Mouse (Mus musculus) c-Kit-positive CD71-positive TER-119-negative erythroid progenitor cells, embryonic 14.5 days (primary cell): ENCODE data around the gene Atp7a.
"Not testable (repeated sequence)": the region's sequence is repeated elsewhere in the genome, so short reads cannot be mapped to it uniquely, and the experiment has no call there.

Source experiments
- DNase-seq: peaks from one replicate; pipeline ENCODE4 v3.0.0-alpha.2; 2013; ENCODE audit warnings: low read depth

Atp7a gene

DNA sequence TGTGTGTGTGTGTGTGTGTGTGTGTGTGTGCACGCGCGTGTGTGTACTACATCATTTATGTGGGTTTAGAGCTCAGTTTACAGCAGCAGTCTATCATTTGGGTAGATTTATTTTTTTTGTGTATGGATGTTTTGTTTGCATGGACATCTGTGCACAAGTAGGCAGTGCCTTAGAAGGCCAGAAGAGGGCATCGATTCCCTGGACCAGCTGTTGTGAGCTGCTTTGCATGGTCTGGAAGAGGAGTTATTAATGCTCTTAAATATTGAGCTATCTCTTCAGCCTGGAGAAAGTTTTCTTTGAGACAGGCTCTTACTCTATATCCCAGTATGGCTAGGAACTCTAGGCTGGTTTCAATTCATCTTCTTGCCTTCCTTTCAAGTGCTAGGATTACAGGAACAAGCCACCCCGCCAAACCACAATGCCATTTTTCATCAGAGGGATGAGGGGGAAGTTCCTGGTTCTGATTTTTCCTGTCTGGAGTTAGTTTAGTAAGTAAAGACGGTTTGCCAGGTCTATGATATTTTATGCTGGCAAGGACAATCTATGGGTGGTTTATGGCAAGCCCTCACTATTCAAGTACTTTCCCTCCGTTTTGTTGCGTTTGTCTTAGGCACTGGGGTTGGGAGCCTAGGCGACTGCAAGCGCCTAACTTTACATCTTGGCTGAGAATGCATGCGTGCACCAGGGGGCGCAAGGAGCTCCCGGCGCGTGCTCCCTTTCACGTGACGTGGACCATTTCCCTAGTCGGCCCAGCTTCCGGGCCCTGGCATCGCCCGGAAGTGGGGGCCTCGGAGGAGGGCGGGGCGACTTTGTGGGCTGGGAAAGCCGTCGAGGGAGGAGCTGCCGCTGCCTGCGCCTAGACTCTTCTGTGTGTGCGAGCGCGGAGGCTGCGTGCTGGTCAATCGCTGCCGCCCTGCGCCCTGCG, at the start of gene Atp7a:
Gene Atp7a, plus strand, starts transcription at position 859 of the 925 bp plus-strand sequence.
- DNase-seq, result peak; percentile 84

DNA sequence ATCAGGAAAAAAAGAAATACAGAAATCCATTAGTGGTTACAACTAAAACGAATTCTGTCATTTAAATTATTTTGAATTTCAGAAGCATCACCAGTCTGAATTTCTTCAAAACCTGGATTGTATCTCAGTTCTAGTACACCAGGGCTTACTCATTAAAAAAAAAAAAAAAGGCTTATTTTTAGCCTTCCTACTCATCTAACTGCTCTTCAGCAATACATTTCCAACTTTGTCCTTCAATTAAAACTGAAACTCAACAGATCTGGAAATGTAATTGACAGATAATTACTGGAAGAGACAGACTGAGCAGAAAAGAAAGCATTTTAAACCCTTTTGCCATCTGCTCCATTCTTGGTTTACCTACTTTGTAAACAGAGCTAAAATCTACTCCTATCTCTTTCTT, 25.5 kb upstream of the Atp7a start:
- DNase-seq, result no peak

DNA sequence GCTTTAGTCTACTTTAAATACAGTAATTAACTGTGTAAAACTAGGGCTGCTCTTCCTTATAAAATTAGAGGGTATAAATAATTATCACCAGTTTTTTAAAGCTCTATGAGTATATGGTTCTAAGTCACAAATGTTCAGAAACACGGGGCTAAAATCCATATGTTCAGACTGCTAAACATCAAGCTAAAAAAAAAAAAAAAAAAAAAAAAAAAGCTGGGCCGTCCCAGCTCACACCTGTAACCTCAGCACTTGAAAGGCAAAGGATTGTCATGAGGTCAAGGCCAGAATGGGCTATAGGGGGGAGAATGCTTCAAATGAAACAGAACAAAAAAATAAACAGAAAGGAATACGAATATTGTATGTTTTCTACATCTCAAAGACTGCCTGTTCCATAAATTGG, 16.3 kb upstream of the Atp7a start:
- DNase-seq, result no peak

DNA sequence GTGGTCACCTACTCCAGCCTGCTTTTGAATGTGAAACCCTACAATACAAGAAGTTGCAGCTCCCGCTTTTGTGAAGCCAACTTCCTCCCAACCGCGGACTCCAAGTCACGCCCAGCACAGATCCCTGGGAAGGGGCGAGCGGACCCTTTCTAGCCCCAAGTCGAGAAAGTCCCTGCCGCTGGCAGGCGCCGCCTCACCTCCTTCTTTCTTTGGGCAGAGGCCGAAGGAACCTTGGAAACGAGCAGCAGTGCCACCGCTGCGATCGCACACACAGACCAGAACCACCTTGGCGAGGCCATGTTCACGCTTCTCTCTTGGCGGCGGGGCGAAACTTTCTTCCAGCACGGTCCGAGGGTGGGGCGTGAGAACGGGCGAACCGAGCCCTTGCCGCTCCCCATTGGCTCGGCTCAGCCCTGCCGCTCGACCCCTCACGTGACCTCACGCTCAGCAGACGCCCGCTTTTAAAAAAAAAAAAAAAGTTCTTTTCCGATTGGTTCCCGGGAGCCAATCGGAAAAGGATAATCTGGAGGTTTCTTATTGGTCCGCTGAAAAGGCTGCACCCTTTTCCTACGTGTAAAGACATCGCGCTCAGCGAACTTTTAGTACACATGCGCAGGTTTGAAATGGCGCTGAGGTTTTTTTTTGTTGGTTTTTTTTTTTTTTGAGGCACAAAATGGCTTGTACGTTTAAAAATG, 15.5 kb upstream of the Atp7a start, which contains the start of gene Magt1:
Gene Magt1, minus strand, starts transcription at position 442 of the 695 bp plus-strand sequence.
- peak; percentile 74 for DNase-seq

DNA sequence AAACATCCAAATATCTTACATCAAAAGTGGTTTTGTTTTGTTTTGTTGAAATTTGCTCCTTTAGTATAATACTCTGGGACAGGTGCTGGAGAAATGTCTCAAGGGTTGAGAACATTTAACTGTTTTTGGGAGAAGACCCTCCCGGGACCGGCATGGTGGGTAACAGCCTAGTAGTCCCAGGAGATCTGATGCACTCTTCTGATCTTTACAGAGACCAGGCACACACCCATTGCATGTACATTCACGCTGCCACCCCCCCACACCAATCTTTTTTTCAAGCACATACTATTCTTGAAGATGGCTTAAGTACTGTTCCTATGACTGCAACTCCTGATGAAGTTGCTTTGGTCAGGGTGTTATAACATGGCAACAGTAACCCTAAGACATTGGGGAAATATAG, 14.5 kb upstream of the Atp7a start:
- no peak for DNase-seq

DNA sequence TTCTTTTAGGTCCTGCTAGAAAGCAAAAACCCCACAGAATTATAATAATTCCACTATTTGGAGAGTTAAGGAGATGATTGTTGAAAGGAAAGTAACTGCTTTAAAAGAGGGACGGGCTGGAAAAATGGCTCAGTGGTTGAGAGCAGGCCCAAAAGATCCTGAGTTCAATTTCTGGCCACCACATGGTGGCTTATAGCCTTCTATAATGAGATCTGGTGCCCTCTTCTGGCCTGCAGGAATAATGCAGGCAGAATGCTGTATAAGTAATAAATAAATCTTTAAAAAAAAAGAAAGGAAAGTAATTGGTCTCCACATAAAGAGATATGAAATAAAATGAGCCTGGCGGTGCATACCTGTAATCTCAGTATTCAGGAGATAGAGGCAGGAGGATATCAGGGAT, 13.9 kb upstream of the Atp7a start:
- DNase-seq, result no peak

DNA sequence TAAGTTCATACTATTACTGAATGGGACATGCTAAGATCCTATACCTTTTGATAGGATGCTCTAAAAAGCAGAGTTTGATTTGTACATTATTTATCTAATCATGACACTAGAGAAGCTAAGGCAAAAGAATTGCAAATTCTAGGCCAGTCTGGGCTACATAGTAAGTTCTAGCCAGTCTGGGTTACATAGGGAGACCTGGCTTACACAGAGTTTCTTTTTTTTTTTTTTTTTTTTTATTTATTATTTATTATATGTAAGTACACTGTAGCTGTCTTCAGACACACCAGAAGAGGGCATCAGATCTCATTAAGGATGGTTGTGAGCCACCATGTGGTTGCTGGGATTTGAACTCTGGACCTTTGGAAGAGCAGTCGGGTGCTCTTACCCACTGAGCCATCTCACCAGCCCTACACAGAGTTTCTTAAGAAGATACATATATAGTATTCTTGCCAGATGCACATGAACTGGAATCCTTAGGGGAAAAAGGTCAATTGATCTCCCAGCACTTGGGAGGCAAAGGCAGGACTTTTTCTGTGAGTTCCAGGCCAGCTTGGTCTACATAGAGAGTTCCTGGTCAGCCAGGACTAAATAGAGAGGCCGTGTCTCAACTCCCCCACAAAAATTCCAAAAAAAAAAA, 12.2 kb upstream of the Atp7a start:
- not testable (repeated sequence) for DNase-seq

DNA sequence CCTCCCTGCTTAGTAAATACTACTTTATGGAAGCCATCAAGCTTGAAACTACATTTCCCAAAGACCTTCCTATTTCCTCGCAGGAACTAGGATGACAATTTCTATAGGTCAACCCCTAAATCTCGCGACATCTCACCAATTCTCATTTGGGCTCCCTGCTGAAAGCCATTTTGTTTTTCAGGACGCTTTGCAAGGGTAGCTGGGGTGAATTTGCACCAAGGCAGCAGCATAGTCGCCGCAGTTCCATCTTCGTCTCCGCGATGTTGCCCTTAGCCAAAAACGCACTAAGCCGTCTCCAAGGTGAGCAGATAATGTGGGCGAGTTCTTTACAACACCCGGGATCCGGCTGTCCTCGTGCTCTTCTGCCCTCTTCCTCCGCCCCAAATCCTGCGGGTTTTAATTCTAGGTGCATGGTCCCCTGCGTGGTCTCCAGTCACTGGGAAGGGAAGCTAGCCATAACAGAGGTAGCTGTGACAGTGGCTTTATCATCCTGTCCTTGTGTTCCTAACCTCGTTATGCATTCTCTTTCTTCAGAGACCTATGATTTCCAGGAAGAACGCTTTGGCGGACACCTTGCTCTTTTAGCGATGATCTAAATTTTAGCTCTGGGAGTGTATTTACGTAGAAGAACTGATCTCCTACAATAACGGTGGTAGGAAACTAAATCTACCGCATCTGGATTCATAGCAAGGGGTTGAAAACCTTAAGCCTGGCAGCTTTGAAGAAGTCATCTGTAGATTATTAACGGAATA, 11.3 kb upstream of the Atp7a start, which contains the start of gene Cox7b:
Gene Cox7b, plus strand, starts transcription at position 130 of the 752 bp plus-strand sequence.
- peak; percentile 86 for DNase-seq

DNA sequence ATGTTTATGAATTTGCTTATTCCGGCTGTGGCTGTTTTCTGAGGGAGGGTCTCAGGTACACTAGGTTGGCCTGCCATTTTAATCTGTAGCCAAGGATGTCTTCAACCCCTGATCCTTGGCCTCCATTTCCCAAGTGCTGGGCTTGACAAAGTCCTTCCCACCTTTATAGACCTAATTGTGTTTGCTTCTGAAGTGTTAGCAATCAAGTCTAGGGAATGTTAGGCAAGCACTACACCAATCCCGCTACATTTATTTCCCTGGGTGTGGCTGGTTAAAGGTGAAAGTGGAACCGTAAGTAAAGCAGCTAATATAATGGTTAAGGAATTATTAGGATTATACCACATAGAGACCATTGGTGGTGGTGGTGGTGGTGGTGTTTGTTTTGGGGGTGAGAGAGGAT, 10.0 kb upstream of the Atp7a start:
- no peak for DNase-seq

DNA sequence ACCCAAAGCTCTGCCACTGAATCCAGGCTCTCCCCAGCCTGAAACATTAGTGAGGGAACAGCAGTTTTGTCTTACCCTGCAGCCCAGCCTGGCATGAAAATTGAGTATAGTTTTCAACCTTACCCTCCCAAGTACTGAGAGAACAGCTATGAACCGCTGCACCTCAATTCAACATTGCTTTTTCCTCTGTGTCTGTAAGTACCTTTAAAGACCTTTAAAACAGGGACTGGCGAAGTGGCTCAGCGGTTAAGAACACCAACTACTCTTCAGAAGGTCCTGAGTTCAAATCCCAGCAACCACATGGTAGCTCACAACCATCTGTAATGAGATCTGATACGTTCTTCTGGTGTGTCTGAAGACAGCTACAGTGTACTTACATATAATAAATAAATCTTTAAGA, 9.6 kb upstream of the Atp7a start:
- no peak for DNase-seq

DNA sequence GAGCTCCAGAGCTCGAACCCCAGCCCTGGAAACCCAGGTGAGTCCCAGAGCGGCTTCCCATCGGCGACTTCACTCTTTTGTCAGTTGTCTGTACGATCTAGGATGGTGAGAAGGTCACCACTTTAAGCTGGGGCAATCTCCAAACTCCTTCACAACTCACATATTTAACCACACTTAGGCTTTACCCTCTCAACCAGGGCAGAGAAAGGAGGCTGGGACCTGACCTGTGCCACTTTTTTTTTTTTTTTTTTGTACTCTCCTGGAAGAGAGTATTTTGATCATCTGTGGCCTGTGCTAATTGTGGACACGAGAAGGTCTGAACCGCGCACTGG, 233 bp downstream of the Atp7a start:
- DNase-seq, result no peak

DNA sequence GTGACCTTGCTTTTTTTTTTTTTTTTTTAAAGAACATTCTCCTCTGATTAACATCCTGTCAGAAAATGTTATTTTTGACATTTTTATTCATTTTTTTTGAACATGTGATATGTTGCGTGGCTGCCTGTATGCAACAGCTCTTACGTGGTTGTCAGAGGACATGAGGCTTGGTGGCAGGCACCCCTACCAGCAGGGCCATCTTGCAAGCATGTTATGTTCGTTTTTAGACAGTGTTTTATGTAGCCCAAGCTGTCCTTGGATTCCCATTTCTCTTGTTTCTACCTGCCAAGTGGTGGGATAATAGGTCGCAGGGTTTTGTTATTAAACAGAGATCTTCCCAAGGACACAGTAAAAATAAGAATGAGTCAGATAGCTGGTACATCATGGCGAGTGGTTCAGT, 3.1 kb downstream of the Atp7a start:
- no peak for DNase-seq

DNA sequence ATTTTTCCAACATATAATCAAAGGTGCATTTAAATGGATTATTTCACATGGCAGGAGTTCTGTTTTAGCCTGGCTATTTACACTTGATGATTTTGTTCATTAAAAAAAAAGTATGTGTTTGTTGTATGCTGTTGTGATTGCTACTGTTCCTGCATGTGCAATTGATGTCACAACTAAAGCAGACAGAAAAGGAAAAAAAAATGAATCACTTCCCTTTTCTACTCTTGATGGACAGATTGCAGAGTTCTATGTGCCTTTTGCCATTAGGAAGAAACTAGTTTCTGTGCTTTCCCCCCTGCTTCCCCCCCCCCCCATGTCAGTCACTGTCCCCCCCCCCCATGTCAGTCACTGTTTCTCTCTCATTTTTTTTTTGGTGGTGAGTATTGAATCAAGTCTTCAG, 4.0 kb downstream of the Atp7a start:
- DNase-seq, result no peak

DNA sequence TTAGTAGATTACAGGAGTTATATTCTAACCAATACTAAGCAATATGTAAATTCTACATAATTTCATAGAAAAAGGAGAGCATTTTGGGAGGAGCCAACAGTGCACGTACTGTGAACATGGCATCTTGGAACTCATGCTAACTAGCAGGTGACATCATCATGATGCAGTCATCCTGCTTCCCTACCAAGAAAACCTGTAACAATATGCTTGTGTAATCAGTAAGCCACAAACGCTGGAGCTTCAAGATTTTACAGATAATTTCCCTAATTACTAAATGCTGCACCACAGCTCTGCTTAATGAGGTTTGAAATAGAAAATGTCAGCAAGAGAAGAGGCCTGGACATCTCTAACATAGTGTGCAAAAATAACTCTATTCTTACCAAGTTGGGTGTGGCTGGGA, 8.7 kb downstream of the Atp7a start:
- DNase-seq, result no peak

DNA sequence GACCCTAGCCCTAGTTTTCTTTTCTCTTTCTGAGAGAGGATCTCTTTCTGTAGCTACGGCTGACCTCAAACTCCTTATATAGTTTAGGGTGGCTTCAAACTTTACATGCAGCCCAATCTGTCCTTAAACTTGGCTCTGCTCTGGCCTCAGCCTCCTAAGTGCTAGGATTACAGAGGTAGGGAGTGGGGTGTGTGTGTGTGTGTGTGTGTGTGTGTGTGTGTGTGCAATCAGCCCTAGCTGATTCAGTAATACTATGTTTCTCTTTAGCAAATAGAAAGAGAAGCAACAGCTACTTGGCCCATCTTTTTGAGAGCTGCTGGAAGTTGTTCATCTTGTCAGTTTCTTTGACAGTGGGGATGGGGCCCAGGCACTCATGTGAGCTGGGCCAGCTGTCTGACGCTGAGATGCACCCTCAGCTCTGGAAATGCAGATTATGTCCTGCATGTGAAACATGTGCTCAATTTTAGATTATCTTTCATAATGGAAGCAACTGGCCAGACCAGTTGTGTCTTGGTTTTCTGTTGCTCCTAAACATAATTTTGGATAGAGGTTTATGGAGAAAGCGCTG, 10.2 kb downstream of the Atp7a start:
- DNase-seq, result no peak

DNA sequence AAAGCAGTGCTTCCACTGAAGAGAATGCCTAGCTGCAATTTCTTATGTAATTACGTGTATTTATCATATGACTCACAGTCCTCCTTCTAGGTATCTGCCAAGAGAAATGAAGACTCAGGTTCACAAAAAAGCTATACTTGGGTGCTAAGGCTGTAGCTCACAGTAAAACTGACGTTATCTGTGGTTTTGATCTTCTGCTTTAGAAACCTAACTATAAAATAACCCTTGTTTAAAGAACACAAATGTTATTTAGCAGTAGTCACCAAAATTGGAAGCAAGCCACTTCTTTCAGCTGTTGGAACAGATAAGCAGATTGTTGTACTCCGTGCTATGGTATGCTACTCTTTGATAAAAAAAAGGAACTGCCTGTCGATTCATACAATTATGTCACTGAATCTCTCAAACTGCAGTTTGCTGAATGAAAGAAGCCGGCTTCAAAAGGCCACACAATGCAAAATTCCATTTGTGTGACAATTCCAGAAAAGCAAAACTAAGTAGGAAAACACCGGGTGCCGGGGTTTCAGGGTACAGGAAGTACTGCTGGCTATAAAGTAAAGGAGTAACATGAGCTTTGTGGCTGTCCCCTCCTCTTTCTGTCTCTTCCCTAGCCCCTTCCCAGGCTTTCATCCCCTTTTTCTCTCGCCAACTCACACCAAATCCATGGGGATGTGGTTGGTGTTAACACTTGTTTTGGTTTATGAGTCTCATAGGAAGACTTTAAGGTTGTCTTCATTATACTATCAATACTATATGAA, 17.0 kb downstream of the Atp7a start:
- DNase-seq, result peak; percentile 72

DNA sequence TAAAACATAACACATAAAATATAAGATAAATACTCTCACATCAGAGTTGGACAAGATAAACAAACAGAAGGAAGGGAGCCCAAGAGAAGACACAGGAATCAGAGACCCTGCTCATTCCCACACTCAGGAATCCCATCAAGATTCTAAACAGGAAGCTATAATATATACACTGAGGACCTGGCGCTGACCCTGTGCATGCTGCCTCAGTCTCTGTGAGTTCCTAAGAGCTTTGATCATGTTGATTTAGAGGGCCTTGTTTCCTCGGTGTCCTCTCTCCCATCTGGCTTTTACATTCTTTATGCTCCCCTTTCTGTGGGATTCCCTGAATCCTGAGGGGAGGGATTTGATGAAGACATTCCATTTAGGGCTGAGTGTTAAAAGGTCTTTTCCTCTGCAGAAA, 18.4 kb downstream of the Atp7a start:
- no peak for DNase-seq

DNA sequence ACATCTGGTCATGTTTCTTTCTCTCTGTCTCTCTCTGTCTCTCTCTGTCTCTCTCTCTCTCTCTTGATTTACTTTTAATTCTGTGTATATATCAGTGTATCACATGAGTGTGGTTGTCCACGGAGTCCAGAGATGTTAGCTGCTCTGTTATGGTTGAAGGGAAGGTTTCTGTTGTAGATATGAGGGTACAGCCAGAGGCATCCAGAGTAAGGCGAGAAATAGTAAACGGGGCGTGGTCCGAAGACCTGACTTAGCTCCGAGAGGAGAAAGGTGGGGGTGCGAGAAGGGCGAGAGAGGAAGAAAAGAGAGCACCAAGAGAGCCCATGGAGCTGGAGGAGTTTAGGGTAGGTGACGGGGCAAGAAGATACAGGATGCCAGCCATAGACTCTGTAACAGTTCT, 18.9 kb downstream of the Atp7a start:
- peak; percentile 15 for DNase-seq

DNA sequence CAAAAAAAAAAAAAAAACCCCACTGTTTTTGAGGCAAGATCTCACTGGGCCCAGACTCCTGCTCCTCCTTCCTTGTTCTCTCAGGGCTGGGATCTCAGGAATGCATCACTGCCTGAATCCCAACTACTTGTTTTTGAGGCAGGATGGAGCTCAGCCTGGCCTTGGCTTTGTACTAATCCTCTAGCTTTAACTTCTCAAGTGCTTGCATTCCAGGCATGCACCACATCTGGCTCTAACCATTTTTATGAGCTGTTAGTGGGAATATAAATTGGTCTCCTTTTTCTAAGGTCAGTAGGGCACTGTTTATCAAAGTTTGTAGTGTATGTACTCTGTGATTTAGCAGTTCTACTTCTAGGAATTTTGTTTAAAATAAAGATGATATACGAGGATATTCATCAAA, 21.1 kb downstream of the Atp7a start:
- DNase-seq, result no peak

DNA sequence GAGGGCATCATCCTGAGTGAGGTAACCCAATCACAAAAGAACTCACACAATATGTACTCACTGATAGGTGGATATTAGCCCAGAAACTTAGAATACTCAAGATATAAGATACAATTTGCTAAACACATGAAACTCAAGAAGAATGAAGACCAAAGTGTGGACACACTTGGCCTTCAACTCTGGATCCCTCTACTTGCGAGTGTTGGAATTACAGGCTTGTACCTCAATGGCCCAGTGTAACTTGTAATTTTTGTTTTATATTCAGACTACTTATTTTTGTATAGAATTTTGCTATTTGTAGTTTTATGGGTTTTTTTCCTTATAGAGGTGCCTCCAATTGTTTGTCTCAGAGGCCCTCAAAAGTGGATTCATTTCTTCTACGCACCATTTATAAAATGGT, 50.8 kb downstream of the Atp7a start:
- not testable (repeated sequence) for DNase-seq

DNA sequence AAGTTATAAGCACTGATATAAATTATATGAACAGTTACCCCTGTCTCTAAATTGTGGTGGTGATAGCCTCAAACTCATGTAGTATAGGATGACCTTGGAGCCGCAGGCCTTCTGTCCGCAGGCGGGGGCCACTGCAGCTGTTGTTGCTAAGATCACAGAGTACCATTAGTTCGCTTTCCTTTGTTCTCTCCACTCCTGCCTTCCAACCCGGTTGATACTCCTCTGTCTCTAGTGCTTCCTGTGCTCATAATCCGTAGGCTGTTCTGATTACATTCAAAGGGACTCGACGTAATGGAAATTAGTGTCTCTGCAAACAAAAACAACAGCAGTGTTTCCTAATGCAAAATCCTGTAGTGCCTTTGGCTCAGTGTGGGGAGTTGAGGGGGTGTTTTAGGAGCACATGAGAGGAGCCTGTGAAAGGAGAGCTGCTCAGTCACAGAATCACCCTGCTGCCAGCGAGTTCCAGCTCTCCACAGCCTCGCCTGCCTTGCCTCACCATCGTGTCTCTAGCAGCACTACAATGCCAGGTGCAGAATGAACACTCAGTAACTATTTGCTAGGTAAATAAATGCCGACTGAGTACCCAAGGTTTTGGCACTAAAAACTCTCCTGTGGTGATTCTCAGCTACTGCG, 53.9 kb downstream of the Atp7a start:
- DNase-seq, result no peak
